Mouse (Mus musculus) skeletal muscle tissue, postnatal 0 days (tissue): Measurements from ENCODE around the gene Sytl4. TPM values are rescaled to one million over a fixed set of nuclear protein-coding genes. Genes with fewer than 3 reads are reported as not detected.

Experiments
- polyA plus RNA-seq: library from polyadenylated mRNA; unstranded; fragments of >200 nt; fragmentation: Nextera tagmentation; extraction: Ambion mirVana; gene quantifications from 2 replicates; pipeline ENCODE4 v1.2.1, GENCODE M21; 2015

The Sytl4 gene
- 0.66 and 0.73 TPM in 2 replicates for polyA plus RNA-seq

GRCm38 (mm10) chrX:133981231-133982002 is at the start of gene Sytl4:
TSS of gene Sytl4 (minus strand) at chrX:133981812.

GRCm38 (mm10) chrX:133908261-133908660 is 73.4 kb downstream of the Sytl4 start, which contains the start of gene Srpx2:
TSS of gene Srpx2 (plus strand) at chrX:133908426.

GRCm38 (mm10) chrX:133898014-133898542 is 83.5 kb downstream of the Sytl4 start, which contains the start of gene Tspan6:
TSS of gene Tspan6 (minus strand) at chrX:133898429.

Other genes with a start within 250 kb of the Sytl4 start
- 43.4 and 134 TPM in 2 replicates for gene Tnmd, start 130.8 kb downstream of the Sytl4 start, polyA plus RNA-seq
- 49.2 and 56.8 TPM in 2 replicates for gene Tspan6, start 83.4 kb downstream of the Sytl4 start, polyA plus RNA-seq
- 20.6 and 22.0 TPM in 2 replicates for gene Srpx2, start 73.4 kb downstream of the Sytl4 start, polyA plus RNA-seq
- gene Cstf2, start 77.4 kb upstream of the Sytl4 start, polyA plus RNA-seq = 12.5 and 12.6 TPM in 2 replicates
- gene Xkrx, start 180.3 kb upstream of the Sytl4 start, polyA plus RNA-seq = 0.29 and 1.1 TPM in 2 replicates
- not detected in 2 replicates for gene Arl13a, start 205.7 kb upstream of the Sytl4 start, polyA plus RNA-seq
- gene Nox1, start 240.1 kb upstream of the Sytl4 start, polyA plus RNA-seq = 0.19 TPM in 1 of 2 replicates, not detected in the other